Mouse (Mus musculus) myocyte (in vitro differentiated cells): ENCODE data around the gene Sncg.

Experiments
- E2F4 ChIP-seq: IDR thresholded peaks from one replicate; pipeline ENCODE4 v1.6.1; 2011; ENCODE audit warnings: mild to moderate bottlenecking, control low read depth, moderate library complexity; ENCODE audit not compliant: insufficient read depth
- MAX ChIP-seq: IDR thresholded peaks from one replicate; pipeline ENCODE4 v1.6.1; 2011; ENCODE audit warnings: low read depth, mild to moderate bottlenecking, control low read depth
- MYOG ChIP-seq, 3 experiments: IDR thresholded peaks; one replicate each; pipeline ENCODE4 v1.6.1; 2011; ENCODE audit warnings: control low read depth in 2 of 3, low read depth in 2 of 3, mild to moderate bottlenecking in 2 of 3; ENCODE audit not compliant: insufficient read length in 2 of 3, control insufficient read depth in 1 of 3, insufficient read depth in 1 of 3
- POLR2A ChIP-seq: IDR thresholded peaks from one replicate; pipeline ENCODE4 v1.6.1; 2011; ENCODE audit warnings: low read depth, mild to moderate bottlenecking, control low read depth, moderate library complexity; ENCODE audit not compliant: insufficient read length
- TCF12 ChIP-seq: IDR thresholded peaks from one replicate; pipeline ENCODE4 v1.6.1; 2011; ENCODE audit warnings: mild to moderate bottlenecking, control low read depth; ENCODE audit not compliant: poor library complexity, insufficient read depth, severe bottlenecking
- USF1 ChIP-seq: IDR thresholded peaks from one replicate; pipeline ENCODE4 v1.6.1; 2011; ENCODE audit warnings: low read depth, mild to moderate bottlenecking, control low read depth, moderate library complexity

DNA sequence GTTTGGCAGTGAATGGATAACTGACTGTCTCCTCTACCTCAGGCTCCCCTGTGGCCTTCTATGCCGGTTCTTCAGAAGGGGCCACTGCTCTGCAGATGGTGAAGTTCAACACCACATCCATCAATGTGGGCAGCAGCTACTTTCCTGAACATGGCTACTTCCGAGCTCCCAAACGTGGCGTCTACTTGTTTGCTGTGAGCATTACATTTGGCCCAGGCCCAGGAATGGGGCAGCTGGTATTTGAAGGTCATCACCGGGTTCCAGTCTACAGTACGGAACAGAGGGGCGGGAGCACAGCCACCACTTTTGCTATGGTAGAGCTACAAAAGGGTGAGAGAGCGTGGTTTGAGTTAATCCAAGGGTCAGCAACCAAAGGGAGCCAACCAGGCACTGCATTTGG is 28.3 kb upstream of the Sncg start:
- TF ChIP-seq MYOG (IDR thresholded peaks at IDR 0.05; ENCODE audit: control insufficient read depth in 1 of 3, insufficient read depth in 1 of 3, insufficient read length in 2 of 3, low read depth in 2 of 3) (no peak), POLR2A (no peak), TCF12 (no peak), USF1 (no peak), E2F4 (no peak), MAX (no peak)
